Mouse (Mus musculus) cerebellum, adult 2 months (tissue): ENCODE results near the gene Jakmip3.

Experiments
- CTCF ChIP-seq: fragments of 200-500 bp; IDR thresholded peaks from 2 replicates; pipeline ENCODE4 v1.5.1; 2011; ENCODE audit warnings: low read depth, mild to moderate bottlenecking, control low read depth, low read length, moderate library complexity, borderline replicate concordance; ENCODE audit not compliant: insufficient read depth
- POLR2A ChIP-seq: fragments of 200-500 bp; IDR thresholded peaks from 2 replicates; pipeline ENCODE4 v1.6.1; 2011; ENCODE audit warnings: low read length, control low read depth, borderline replicate concordance; ENCODE audit not compliant: insufficient read depth

- TF ChIP-seq CTCF (no peak), POLR2A (no peak)
These were observed 69.4 kb downstream of the Jakmip3 start for GRCm38 (mm10) chr7:139009786-139010502.
